Mouse (Mus musculus): Measurements from ENCODE around the gene Sdk2. TPM values are rescaled to one million over a fixed set of nuclear protein-coding genes. Genes with fewer than 3 reads are reported as not detected.

The Sdk2 gene
- polyA plus RNA-seq (2015; fragmentation: Nextera tagmentation; extraction: Ambion mirVana) = 5.7 and 6.5 TPM in 2 replicates

GRCm38 (mm10) chr11:114066951-114067762 lies at the start of gene Sdk2:
TSS of gene Sdk2 (minus strand) at chr11:114067046.
- H3K36me3 ChIP-seq = no peaks in the 10 kb centered on the region
- peak within 1 kb of the TSS; percentile 95 for H3K4me2 ChIP-seq
- peak; percentile 74 for ATAC-seq (ENCODE audit: insufficient number of reproducible peaks, low FRiP score, low TSS enrichment, low read depth)
- peak within 1 kb of the TSS; percentile 76 for H3K9ac ChIP-seq
- 2% methylated on average over 51 of the region's 52 CpGs for WGBS
- peaks cover 55% of the 10 kb centered on the region for H3K4me1 ChIP-seq
- H3K27me3 ChIP-seq = peaks cover 31% of the 10 kb centered on the region
- H3K9me3 ChIP-seq = no peaks in the 10 kb centered on the region
- H3K4me3 ChIP-seq = peak within 1 kb of the TSS; percentile 69
- H3K27ac ChIP-seq = peak within 1 kb of the TSS; percentile 93

- Histone ChIP-seq H3K9ac (no peak overlapping the region), H3K4me1 (peaks cover 16% of the 10 kb centered on the region), H3K36me3 (no peaks in the 10 kb centered on the region), H3K27me3 (no peaks in the 10 kb centered on the region), H3K4me3 (no peak overlapping the region), H3K9me3 (no peaks in the 10 kb centered on the region), H3K4me2 (no peak overlapping the region), H3K27ac (no peak overlapping the region)
- ATAC-seq (ENCODE audit: insufficient number of reproducible peaks, low FRiP score, low TSS enrichment, low read depth) = no peak
- 77% methylated on average over 13 of the region's 13 CpGs for WGBS
Measured at GRCm38 (mm10) chr11:114115077-114115476, 48.2 kb upstream of the Sdk2 start.

- H3K9ac ChIP-seq = no peak overlapping the region
- H3K4me2 ChIP-seq = no peak overlapping the region
- H3K36me3 ChIP-seq = no peaks in the 10 kb centered on the region
- 59% methylated on average over 12 of the region's 12 CpGs for WGBS
- no peak overlapping the region for H3K27ac ChIP-seq
- H3K27me3 ChIP-seq = no peaks in the 10 kb centered on the region
- no peaks in the 10 kb centered on the region for H3K9me3 ChIP-seq
- H3K4me3 ChIP-seq = no peak overlapping the region
- H3K4me1 ChIP-seq = peaks cover 16% of the 10 kb centered on the region
- ATAC-seq (ENCODE audit: insufficient number of reproducible peaks, low FRiP score, low TSS enrichment, low read depth) = no peak
Measured at GRCm38 (mm10) chr11:114114674-114115073, 47.8 kb upstream of the Sdk2 start.

- no peaks in the 10 kb centered on the region for H3K27me3 ChIP-seq
- H3K4me3 ChIP-seq = no peak overlapping the region
- no peak overlapping the region for H3K4me2 ChIP-seq
- peaks cover 7% of the 10 kb centered on the region for H3K4me1 ChIP-seq
- 59% methylated on average over 3 of the region's 3 CpGs for WGBS
- H3K9ac ChIP-seq = no peak overlapping the region
- H3K9me3 ChIP-seq = no peaks in the 10 kb centered on the region
- H3K36me3 ChIP-seq = no peaks in the 10 kb centered on the region
- no peak for ATAC-seq (ENCODE audit: insufficient number of reproducible peaks, low FRiP score, low TSS enrichment, low read depth)
- H3K27ac ChIP-seq = no peak overlapping the region
Measured at GRCm38 (mm10) chr11:114110851-114111250, 44.0 kb upstream of the Sdk2 start.

- H3K4me1 ChIP-seq = no peaks in the 10 kb centered on the region; the same call in 1 of the 2 replicates
- H3K9me3 ChIP-seq = no peaks in the 10 kb centered on the region
- H3K27me3 ChIP-seq = no peaks in the 10 kb centered on the region
- ATAC-seq (ENCODE audit: insufficient number of reproducible peaks, low FRiP score, low TSS enrichment, low read depth) = no peak
- H3K9ac ChIP-seq = no peak overlapping the region
- H3K27ac ChIP-seq = no peak overlapping the region
- 55% methylated on average over 7 of the region's 7 CpGs for WGBS
- H3K4me3 ChIP-seq = no peak overlapping the region
- H3K4me2 ChIP-seq = no peak overlapping the region
- no peaks in the 10 kb centered on the region for H3K36me3 ChIP-seq
Measured at GRCm38 (mm10) chr11:114093636-114094035, 26.8 kb upstream of the Sdk2 start.

GRCm38 (mm10) chr11:114093175-114093574 lies 26.3 kb upstream of the Sdk2 start:
- Histone ChIP-seq H3K27ac (no peak overlapping the region), H3K36me3 (no peaks in the 10 kb centered on the region), H3K4me1 (no peaks in the 10 kb centered on the region; the same call in 1 of the 2 replicates), H3K9me3 (no peaks in the 10 kb centered on the region), H3K4me3 (no peak overlapping the region), H3K4me2 (no peak overlapping the region), H3K9ac (no peak overlapping the region), H3K27me3 (no peaks in the 10 kb centered on the region)
- 57% methylated on average over 7 of the region's 7 CpGs for WGBS
- no peak for ATAC-seq (ENCODE audit: insufficient number of reproducible peaks, low FRiP score, low TSS enrichment, low read depth)

GRCm38 (mm10) chr11:114080606-114081005 lies 13.8 kb upstream of the Sdk2 start:
- ATAC-seq (ENCODE audit: insufficient number of reproducible peaks, low FRiP score, low TSS enrichment, low read depth) = no peak
- Histone ChIP-seq H3K9ac (no peak overlapping the region), H3K4me2 (no peak overlapping the region), H3K4me3 (no peak overlapping the region), H3K27ac (no peak overlapping the region), H3K36me3 (no peaks in the 10 kb centered on the region), H3K27me3 (no peaks in the 10 kb centered on the region), H3K4me1 (0 out of 2 replicates have a peak, but pooled peaks cover 4% of the 10 kb centered on the region), H3K9me3 (no peaks in the 10 kb centered on the region)
- 46% methylated on average over 9 of the region's 9 CpGs for WGBS

DNA sequence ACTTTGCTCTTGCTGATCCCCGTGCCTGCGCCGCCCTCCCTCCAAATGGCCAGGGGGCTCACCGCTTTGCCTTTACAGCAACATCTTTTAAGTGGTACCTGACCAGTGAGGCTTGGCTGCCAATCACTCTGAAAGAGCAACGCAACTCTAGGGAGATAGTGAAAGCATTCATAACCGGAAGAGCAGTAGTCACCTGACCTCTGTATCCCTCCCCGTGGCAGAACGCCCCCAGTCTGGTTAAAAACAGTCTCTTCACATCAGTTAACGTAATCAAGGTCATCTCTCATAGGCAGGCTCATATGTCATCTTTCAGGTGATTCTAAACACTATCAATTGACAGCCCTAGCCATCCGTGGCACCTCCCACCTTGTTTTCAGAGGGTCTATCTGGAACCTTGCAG lies 5.8 kb upstream of the Sdk2 start:
- no peaks in the 10 kb centered on the region for H3K9me3 ChIP-seq
- peaks cover 17% of the 10 kb centered on the region for H3K4me1 ChIP-seq
- WGBS = 75% methylated on average over 10 of the region's 10 CpGs
- no peak overlapping the region for H3K27ac ChIP-seq
- H3K4me2 ChIP-seq = no peak overlapping the region
- H3K36me3 ChIP-seq = no peaks in the 10 kb centered on the region
- no peak overlapping the region for H3K9ac ChIP-seq
- ATAC-seq (ENCODE audit: insufficient number of reproducible peaks, low FRiP score, low TSS enrichment, low read depth) = no peak
- H3K27me3 ChIP-seq = peaks cover 11% of the 10 kb centered on the region; the same call in 1 of the 2 replicates
- H3K4me3 ChIP-seq = no peak overlapping the region

DNA sequence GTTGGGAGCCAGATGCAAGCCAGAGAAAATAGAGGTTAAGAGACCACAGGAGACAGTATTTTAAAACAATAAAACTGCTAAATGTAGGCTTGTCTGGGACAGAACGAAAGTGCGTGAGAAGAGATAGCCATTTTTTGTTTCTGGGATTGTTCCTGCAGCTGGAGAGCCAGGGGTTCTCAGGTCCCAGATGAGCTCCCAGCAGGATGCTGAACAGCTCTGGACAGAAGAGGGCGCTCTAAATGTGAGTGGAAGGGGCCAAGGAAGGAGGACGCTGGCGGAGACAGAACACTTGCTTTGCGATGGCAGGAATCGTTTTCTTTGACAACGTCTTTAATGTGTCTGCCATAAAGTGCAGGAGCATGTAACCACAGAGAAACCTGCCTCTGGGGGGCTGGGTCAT lies 5.2 kb upstream of the Sdk2 start:
- no peaks in the 10 kb centered on the region for H3K36me3 ChIP-seq
- H3K9me3 ChIP-seq = no peaks in the 10 kb centered on the region
- peaks cover 23% of the 10 kb centered on the region for H3K4me1 ChIP-seq
- H3K4me2 ChIP-seq = no peak overlapping the region
- no peak overlapping the region for H3K4me3 ChIP-seq
- no peak for ATAC-seq (ENCODE audit: insufficient number of reproducible peaks, low FRiP score, low TSS enrichment, low read depth)
- 13% methylated on average over 8 of the region's 8 CpGs for WGBS
- peaks cover 11% of the 10 kb centered on the region; the same call in 1 of the 2 replicates for H3K27me3 ChIP-seq
- no peak overlapping the region for H3K27ac ChIP-seq
- H3K9ac ChIP-seq = no peak overlapping the region

- H3K4me2 ChIP-seq = no peak overlapping the region
- WGBS = 70% methylated on average over 6 of the region's 6 CpGs
- no peaks in the 10 kb centered on the region for H3K36me3 ChIP-seq
- peaks cover 11% of the 10 kb centered on the region for H3K27me3 ChIP-seq
- peaks cover 34% of the 10 kb centered on the region for H3K4me1 ChIP-seq
- no peaks in the 10 kb centered on the region for H3K9me3 ChIP-seq
- no peak overlapping the region for H3K9ac ChIP-seq
- H3K27ac ChIP-seq = no peak overlapping the region
- ATAC-seq (ENCODE audit: insufficient number of reproducible peaks, low FRiP score, low TSS enrichment, low read depth) = no peak
- H3K4me3 ChIP-seq = no peak overlapping the region
Measured at GRCm38 (mm10) chr11:114070881-114071280, 4.0 kb upstream of the Sdk2 start.

DNA sequence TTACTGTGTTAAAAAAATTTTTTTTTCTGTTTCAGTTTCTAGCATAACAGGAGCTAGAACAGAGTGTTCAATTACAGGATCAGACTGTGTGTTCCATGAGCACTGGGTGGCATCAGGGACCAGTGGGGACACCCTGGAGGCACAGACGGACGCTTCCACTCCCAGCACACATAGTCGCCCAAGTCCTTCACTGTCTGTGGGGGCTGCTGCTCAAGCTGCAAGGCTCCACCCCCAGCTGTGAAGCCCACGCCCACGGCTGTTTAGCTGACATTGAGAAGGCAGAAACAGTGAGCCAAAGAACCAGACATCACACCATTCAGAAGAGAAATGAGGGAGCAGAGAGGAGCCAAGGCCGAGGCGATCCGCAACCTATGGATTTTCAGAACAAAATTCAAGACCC lies 3.3 kb upstream of the Sdk2 start:
- H3K27me3 ChIP-seq = peaks cover 11% of the 10 kb centered on the region
- no peak overlapping the region for H3K27ac ChIP-seq

DNA sequence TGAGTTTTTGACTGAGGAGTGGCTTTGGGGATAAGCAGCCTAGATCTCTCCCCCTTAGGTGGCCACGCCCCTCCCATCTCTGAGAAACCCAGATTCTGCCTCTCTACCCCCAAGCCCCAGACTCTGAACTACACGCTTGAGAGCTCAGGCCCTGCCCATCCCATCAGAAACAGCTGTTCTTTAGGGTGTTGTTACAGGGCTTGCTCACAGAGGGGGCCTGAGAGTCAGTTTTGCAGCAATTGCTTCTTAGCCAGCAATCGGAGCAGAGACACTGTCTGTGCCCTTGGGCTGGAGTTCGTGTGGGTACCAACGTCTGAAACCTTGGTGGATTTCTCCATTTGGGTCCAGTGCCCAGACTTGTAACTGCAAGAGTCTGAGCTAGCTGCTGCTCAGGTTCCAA lies 1.5 kb upstream of the Sdk2 start:
- H3K27me3 ChIP-seq = peaks cover 22% of the 10 kb centered on the region
- H3K36me3 ChIP-seq = no peaks in the 10 kb centered on the region
- ATAC-seq (ENCODE audit: insufficient number of reproducible peaks, low FRiP score, low TSS enrichment, low read depth) = 0 out of 2 replicates have a peak, but pooled peaks have one; percentile 40
- H3K27ac ChIP-seq = peak overlapping the region; percentile 93
- H3K4me2 ChIP-seq = peak overlapping the region; percentile 95; the same call in 1 of the 2 replicates
- no peak overlapping the region for H3K9ac ChIP-seq
- peaks cover 53% of the 10 kb centered on the region for H3K4me1 ChIP-seq
- no peak overlapping the region for H3K4me3 ChIP-seq
- 4% methylated on average over 5 of the region's 5 CpGs for whole genome bisulfite sequencing
- no peaks in the 10 kb centered on the region for H3K9me3 ChIP-seq

More for the DNA sequence above, 3.3 kb upstream of the Sdk2 start:
- no peaks in the 10 kb centered on the region for H3K36me3 ChIP-seq
- H3K4me1 ChIP-seq = peaks cover 41% of the 10 kb centered on the region
- ATAC-seq (ENCODE audit: insufficient number of reproducible peaks, low FRiP score, low TSS enrichment, low read depth) = no peak
- no peak overlapping the region for H3K9ac ChIP-seq
- no peak overlapping the region for H3K4me3 ChIP-seq
- no peak overlapping the region for H3K4me2 ChIP-seq
- 64% methylated on average over 8 of the region's 8 CpGs for WGBS
- no peaks in the 10 kb centered on the region for H3K9me3 ChIP-seq
